Mouse (Mus musculus): ENCODE measurements around the gene Tmc4. TPM values are rescaled to one million over a fixed set of nuclear protein-coding genes. Genes with fewer than 3 reads are reported as not detected.

Gene Tmc4
- polyA plus RNA-seq (2012; rRNA removed), result 4.6 and 5.2 TPM in 2 replicates

GRCm38 (mm10) chr7:3677342-3677741, at the start of gene Tmc4:
Gene Tmc4 (minus strand): TSS chr7:3677553.

GRCm38 (mm10) chr7:3720268-3720667, 42.9 kb upstream of the Tmc4 start, which contains the start of gene Pirb:
Gene Pirb (minus strand): TSS chr7:3720391.

GRCm38 (mm10) chr7:3703879-3704441, 26.6 kb upstream of the Tmc4 start, which contains the start of gene Rps9:
Gene Rps9 (plus strand): TSS chr7:3703993.

GRCm38 (mm10) chr7:3692987-3693808, 15.8 kb upstream of the Tmc4 start, which contains the start of gene Mboat7:
Gene Mboat7 (minus strand): TSS chr7:3693523.

GRCm38 (mm10) chr7:3692382-3692986, 15.1 kb upstream of the Tmc4 start, which contains the start of gene Tsen34:
Gene Tsen34 (plus strand): TSS chr7:3692863.

GRCm38 (mm10) chr7:3665215-3666114, 11.9 kb downstream of the Tmc4 start, which contains the start of gene Leng1:
Gene Leng1 (minus strand): TSS chr7:3665840.

GRCm38 (mm10) chr7:3644672-3645487, 32.5 kb downstream of the Tmc4 start, which contains the start of gene Cnot3:
Gene Cnot3 (plus strand): TSS chr7:3645268.

GRCm38 (mm10) chr7:3629543-3630477, 47.5 kb downstream of the Tmc4 start, which contains the start of the genes Tfpt and Prpf31:
Gene Tfpt (minus strand): TSS chr7:3629929.
Gene Prpf31 (plus strand): TSS chr7:3629985.

GRCm38 (mm10) chr7:3617242-3617995, 59.9 kb downstream of the Tmc4 start, which contains the start of gene Ndufa3:
Gene Ndufa3 (plus strand): TSS chr7:3617373.

GRCm38 (mm10) chr7:3616057-3616388, 61.3 kb downstream of the Tmc4 start, which contains the start of gene Oscar:
Gene Oscar (minus strand): TSS chr7:3616157.

Other genes starting within 250 kb of the Tmc4 start
- 0.09 and 0.10 TPM in 2 replicates for gene Tarm1, start 174.9 kb downstream of the Tmc4 start, polyA plus RNA-seq (2012; rRNA removed)
- 0.07 and 0.09 TPM in 2 replicates for gene Oscar, start 61.4 kb downstream of the Tmc4 start, polyA plus RNA-seq (2012; rRNA removed)
- gene Ndufa3, start 60.2 kb downstream of the Tmc4 start, polyA plus RNA-seq (2012; rRNA removed), result 96.0 and 97.2 TPM in 2 replicates
- 11.8 TPM in 2 replicates for gene Tfpt, start 47.6 kb downstream of the Tmc4 start, polyA plus RNA-seq (2012; rRNA removed)
- 27.8 and 30.8 TPM in 2 replicates for gene Prpf31, start 47.6 kb downstream of the Tmc4 start, polyA plus RNA-seq (2012; rRNA removed)
- 23.9 and 29.4 TPM in 2 replicates for gene Cnot3, start 32.3 kb downstream of the Tmc4 start, polyA plus RNA-seq (2012; rRNA removed)
- gene Leng1, start 11.7 kb downstream of the Tmc4 start, polyA plus RNA-seq (2012; rRNA removed), result 3.5 and 3.9 TPM in 2 replicates
- gene Tsen34, start 15.3 kb upstream of the Tmc4 start, polyA plus RNA-seq (2012; rRNA removed), result 20.7 and 24.8 TPM in 2 replicates
- gene Mboat7, start 16.0 kb upstream of the Tmc4 start, polyA plus RNA-seq (2012; rRNA removed), result 9.0 and 10.6 TPM in 2 replicates
- gene Rps9, start 26.4 kb upstream of the Tmc4 start, polyA plus RNA-seq (2012; rRNA removed), result 2,051 and 2,190 TPM in 2 replicates
- 1.1 and 1.4 TPM in 2 replicates for gene Pirb, start 42.8 kb upstream of the Tmc4 start, polyA plus RNA-seq (2012; rRNA removed)
- gene Gm15448, start 148.1 kb upstream of the Tmc4 start, polyA plus RNA-seq (2012; rRNA removed), result 0.02 and 0.07 TPM in 2 replicates
- gene Pira2, start 167.5 kb upstream of the Tmc4 start, polyA plus RNA-seq (2012; rRNA removed), result 0.35 and 0.55 TPM in 2 replicates
- gene Gm14548, start 220.6 kb upstream of the Tmc4 start, polyA plus RNA-seq (2012; rRNA removed), result 0.12 and 0.23 TPM in 2 replicates
- gene Lilra6, start 237.9 kb upstream of the Tmc4 start, polyA plus RNA-seq (2012; rRNA removed), result 0.15 and 0.27 TPM in 2 replicates

Measured in liver, embryonic 14 days (tissue).